Mouse (Mus musculus) heart, adult 2 months (tissue): Measurements from ENCODE around the gene Cirbp.

Experiments used
- CTCF ChIP-seq: fragments of 200-600 bp; IDR thresholded peaks from 2 replicates; pipeline ENCODE4 v1.8.1; 2022; ENCODE audit warnings: antibody characterized with exemption, mild to moderate bottlenecking, moderate library complexity
- POLR2A ChIP-seq: fragments of 200-500 bp; IDR thresholded peaks from 2 replicates; pipeline ENCODE4 v1.6.1; 2011; ENCODE audit warnings: mild to moderate bottlenecking, low read depth, low read length, control low read depth; ENCODE audit not compliant: insufficient read depth

- no peak for TF ChIP-seq CTCF
- TF ChIP-seq POLR2A = no peak
Observed at GRCm38 (mm10) chr10:80154384-80154783, 11.4 kb upstream of the Cirbp start.
